Mouse (Mus musculus) kidney, adult 10 weeks (tissue): ENCODE results near the gene Ugt3a2. TPM values are rescaled to one million over a fixed set of nuclear protein-coding genes. Genes with fewer than 3 reads are reported as not detected.

Source experiments
- polyA plus RNA-seq: library from polyadenylated mRNA; stranded (reverse); fragments of 350-450 nt; fragmentation: Illumina TruSeq; extraction: RNeasy Lipid Tissue Mini Kit (QIAGEN cat#74804); gene quantifications from one replicate; pipeline ENCODE4 v1.2.3, GENCODE M21; 2014; ENCODE audit warnings: low read depth, low replicate concordance

Ugt3a2 gene
- polyA plus RNA-seq, result 2,137 TPM

DNA sequence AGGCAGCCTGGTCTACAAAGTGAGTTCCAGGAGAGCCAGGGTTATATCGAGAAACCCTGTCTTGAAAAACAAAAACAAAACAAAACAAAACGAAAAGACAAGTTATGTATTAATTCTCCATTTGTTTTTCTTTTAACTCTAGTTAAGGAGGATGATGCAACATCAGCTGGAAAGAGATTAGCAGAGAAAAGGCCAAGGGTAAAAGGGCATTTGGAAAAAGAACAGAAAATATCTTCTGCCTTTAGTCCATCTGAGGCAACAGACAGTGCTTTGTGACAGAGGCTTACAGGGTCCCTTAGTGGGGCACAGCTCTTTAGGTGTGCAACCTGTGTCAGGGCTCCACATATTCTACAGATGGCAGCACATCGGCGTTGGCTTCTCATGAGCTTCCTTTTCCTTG lies at the start of gene Ugt3a2:
Gene Ugt3a2 (plus strand): TSS at position 210 of the 400 bp plus-strand sequence.

Other genes with a start within 250 kb of the Ugt3a2 start
- gene Lmbrd2, start 195.0 kb upstream of the Ugt3a2 start, polyA plus RNA-seq, result 191 TPM
- 3.2 TPM for gene Skp2, start 180.1 kb upstream of the Ugt3a2 start, polyA plus RNA-seq
- 1,055 TPM for gene Ugt3a1, start 58.7 kb upstream of the Ugt3a2 start, polyA plus RNA-seq
- gene Capsl, start 100.5 kb downstream of the Ugt3a2 start, polyA plus RNA-seq, result 2.1 TPM
- 0.49 TPM for gene Il7r, start 194.6 kb downstream of the Ugt3a2 start, polyA plus RNA-seq